Mouse (Mus musculus) olfactory bulb, adult 2 months (tissue): ENCODE results near the gene A630001G21Rik. TPM values are rescaled to one million over a fixed set of nuclear protein-coding genes. Genes with fewer than 3 reads are reported as not detected.
A peak's percentile ranks its signal among the peaks of the same experiment; 100 is the strongest.

ENCODE experiments used
- H3K27ac ChIP-seq: fragments of 200-500 bp; 2 replicates; pipeline ENCODE4 v1.5.1; 2012; ENCODE audit warnings: low read depth, low read length; ENCODE audit not compliant: insufficient read depth
- H3K4me1 ChIP-seq: fragments of 200-500 bp; 2 replicates; pipeline ENCODE4 v1.6.1; 2012; ENCODE audit warnings: low read length; ENCODE audit not compliant: control insufficient read depth, insufficient read depth
- H3K4me3 ChIP-seq: fragments of 200-500 bp; 2 replicates; pipeline ENCODE4 v1.5.1; 2012; ENCODE audit warnings: mild to moderate bottlenecking, low read depth, low read length, moderate library complexity; ENCODE audit not compliant: insufficient read depth
- CTCF ChIP-seq: fragments of 200-500 bp; IDR thresholded peaks from 2 replicates; pipeline ENCODE4 v1.5.1; 2012; ENCODE audit warnings: low read depth, mild to moderate bottlenecking, low read length, moderate library complexity; ENCODE audit not compliant: insufficient read depth
- POLR2A ChIP-seq: fragments of 200-500 bp; IDR thresholded peaks from 2 replicates; pipeline ENCODE4 v1.6.1; 2012; ENCODE audit warnings: mild to moderate bottlenecking, low read depth, low read length, moderate library complexity; ENCODE audit not compliant: insufficient read depth
- WGBS: fragments of 180-500 bp; shearing (Covaris S2); methylation state at CpG from one replicate; pipeline ENCODE4 v1.1.7; 2018; 5-methylcytosine and 5-hydroxymethylcytosine counted together
- polyA plus RNA-seq: library from polyadenylated mRNA; stranded (reverse); fragments of >200 nt; gene quantifications from 2 replicates; pipeline ENCODE4 v1.2.4, GENCODE M21; 2012; ENCODE audit warnings: low replicate concordance; ENCODE audit not compliant: missing spikeins, insufficient read depth, insufficient read length

Gene A630001G21Rik
- polyA plus RNA-seq, 1 experiment = not detected

- no peak overlapping the region for H3K27ac ChIP-seq
- no peaks in the 10 kb centered on the region for H3K4me1 ChIP-seq
- H3K4me3 ChIP-seq = no peak overlapping the region
- WGBS = 83% methylated on average over 8 of the region's 8 CpGs
- TF ChIP-seq POLR2A (no peak), CTCF (no peak)
Measured at GRCm38 (mm10) chr1:85804551-85804950, 26.1 kb upstream of the A630001G21Rik start.

GRCm38 (mm10) chr1:85802517-85802916 is 24.1 kb upstream of the A630001G21Rik start:
- Histone ChIP-seq H3K27ac (no peak overlapping the region), H3K4me1 (no peaks in the 10 kb centered on the region), H3K4me3 (no peak overlapping the region)
- WGBS = 86% methylated on average over 1 of the region's 1 CpGs
- no peak for TF ChIP-seq CTCF

- Histone ChIP-seq H3K4me3 (no peak overlapping the region), H3K27ac (no peak overlapping the region), H3K4me1 (peaks cover 5% of the 10 kb centered on the region; the same call in 1 of the 2 replicates)
- WGBS = 61% methylated on average over 1 of the region's 1 CpGs
- TF ChIP-seq POLR2A (no peak), CTCF (no peak)
Measured at GRCm38 (mm10) chr1:85799776-85800175, 21.3 kb upstream of the A630001G21Rik start.

- no peak overlapping the region for H3K27ac ChIP-seq
- peak overlapping the region; percentile 6; the same call in 1 of the 2 replicates for H3K4me3 ChIP-seq
- no peak for TF ChIP-seq POLR2A
- no peak for TF ChIP-seq CTCF
- H3K4me1 ChIP-seq = peaks cover 5% of the 10 kb centered on the region; the same call in 1 of the 2 replicates
- WGBS = 32% methylated on average over 3 of the region's 3 CpGs
Measured at GRCm38 (mm10) chr1:85795196-85795595, 16.8 kb upstream of the A630001G21Rik start.

- H3K4me3 ChIP-seq = peak overlapping the region; percentile 99
- peaks cover 5% of the 10 kb centered on the region; the same call in 1 of the 2 replicates for H3K4me1 ChIP-seq
- under 1% methylated on average over 38 of the region's 38 CpGs for whole genome bisulfite sequencing
- TF ChIP-seq POLR2A (no peak), CTCF (no peak)
- peak overlapping the region; percentile 5; the same call in 1 of the 2 replicates for H3K27ac ChIP-seq
Measured at GRCm38 (mm10) chr1:85794106-85794771, 15.8 kb upstream of the A630001G21Rik start.

- Histone ChIP-seq H3K4me1 (peaks cover 5% of the 10 kb centered on the region; the same call in 1 of the 2 replicates), H3K27ac (peak within 1 kb of the TSS; percentile 95), H3K4me3 (peak within 1 kb of the TSS; percentile 99)
- peak; percentile 93 for TF ChIP-seq POLR2A
- TF ChIP-seq CTCF = peak; percentile 81
- WGBS = under 1% methylated on average over 109 of the region's 118 CpGs
Measured at GRCm38 (mm10) chr1:85793208-85794105, 15.0 kb upstream of the A630001G21Rik start, which contains the start of gene Cab39. Gene Cab39 (plus strand): TSS chr1:85793441.

GRCm38 (mm10) chr1:85791476-85791875 is 13.0 kb upstream of the A630001G21Rik start:
- H3K4me1 ChIP-seq = peaks cover 5% of the 10 kb centered on the region; the same call in 1 of the 2 replicates
- TF ChIP-seq POLR2A = no peak
- no peak for TF ChIP-seq CTCF
- 91% methylated on average over 3 of the region's 3 CpGs for WGBS

GRCm38 (mm10) chr1:85790565-85790964 is 12.1 kb upstream of the A630001G21Rik start:
- TF ChIP-seq CTCF = no peak
- TF ChIP-seq POLR2A = no peak
- no peak overlapping the region for H3K4me3 ChIP-seq
- H3K4me1 ChIP-seq = peaks cover 3% of the 10 kb centered on the region; the same call in 1 of the 2 replicates
- H3K27ac ChIP-seq = no peak overlapping the region
- 78% methylated on average over 3 of the region's 3 CpGs for WGBS

More at GRCm38 (mm10) chr1:85791476-85791875, 13.0 kb upstream of the A630001G21Rik start:
- H3K27ac ChIP-seq = no peak overlapping the region
- H3K4me3 ChIP-seq = no peak overlapping the region
